Mouse (Mus musculus): Measurements from ENCODE around the gene Manf. TPM values are rescaled to one million over a fixed set of nuclear protein-coding genes. Genes with fewer than 3 reads are reported as not detected.

Manf gene
- polyA plus RNA-seq, 1 experiment = 62.1 TPM

- peak; percentile 100 for DNase-seq (ENCODE audit: low read depth)
- peak; percentile 33; the same call in 1 of the 2 replicates for TF ChIP-seq POLR2A (IDR thresholded peaks at IDR 0.05; ENCODE audit: borderline replicate concordance, extremely low read depth, insufficient read depth, insufficient read length, poor library complexity, severe bottlenecking)
- TF ChIP-seq CTCF (IDR thresholded peaks at IDR 0.05; ENCODE audit: borderline replicate concordance, extremely low read depth, insufficient read depth, insufficient read length) = no peak
Measured at GRCm38 (mm10) chr9:106821618-106822380, 70.0 kb downstream of the Manf start, which contains the start of gene Dcaf1. Gene Dcaf1 (plus strand): TSS chr9:106821874.

GRCm38 (mm10) chr9:106821050-106821617 is 70.6 kb downstream of the Manf start:
- TF ChIP-seq CTCF (IDR thresholded peaks at IDR 0.05; ENCODE audit: borderline replicate concordance, extremely low read depth, insufficient read depth, insufficient read length) (no peak), POLR2A (IDR thresholded peaks at IDR 0.05; ENCODE audit: borderline replicate concordance, extremely low read depth, insufficient read depth, insufficient read length, poor library complexity, severe bottlenecking) (no peak)
- no peak for DNase-seq (ENCODE audit: low read depth)

GRCm38 (mm10) chr9:106819201-106819600 is 72.6 kb downstream of the Manf start:
- TF ChIP-seq POLR2A (IDR thresholded peaks at IDR 0.05; ENCODE audit: borderline replicate concordance, extremely low read depth, insufficient read depth, insufficient read length, poor library complexity, severe bottlenecking) (no peak), CTCF (IDR thresholded peaks at IDR 0.05; ENCODE audit: borderline replicate concordance, extremely low read depth, insufficient read depth, insufficient read length) (peak; percentile 39; the same call in 1 of the 2 replicates)
- peak; percentile 41 for DNase-seq (ENCODE audit: low read depth)

- TF ChIP-seq CTCF (IDR thresholded peaks at IDR 0.05; ENCODE audit: borderline replicate concordance, extremely low read depth, insufficient read depth, insufficient read length) = no peak
- no peak for TF ChIP-seq POLR2A (IDR thresholded peaks at IDR 0.05; ENCODE audit: borderline replicate concordance, extremely low read depth, insufficient read depth, insufficient read length, poor library complexity, severe bottlenecking)
- no peak for DNase-seq (ENCODE audit: low read depth)
Measured at GRCm38 (mm10) chr9:106818191-106818590, 73.6 kb downstream of the Manf start.

- TF ChIP-seq CTCF (IDR thresholded peaks at IDR 0.05; ENCODE audit: borderline replicate concordance, extremely low read depth, insufficient read depth, insufficient read length) = no peak
- TF ChIP-seq POLR2A (IDR thresholded peaks at IDR 0.05; ENCODE audit: borderline replicate concordance, extremely low read depth, insufficient read depth, insufficient read length, poor library complexity, severe bottlenecking) = no peak
- DNase-seq (ENCODE audit: low read depth) = no peak
Measured at GRCm38 (mm10) chr9:106806503-106806902, 85.3 kb downstream of the Manf start.

GRCm38 (mm10) chr9:106790831-106791230 is 100.9 kb downstream of the Manf start:
- TF ChIP-seq POLR2A (IDR thresholded peaks at IDR 0.05; ENCODE audit: borderline replicate concordance, extremely low read depth, insufficient read depth, insufficient read length, poor library complexity, severe bottlenecking) = no peak
- no peak for TF ChIP-seq CTCF (IDR thresholded peaks at IDR 0.05; ENCODE audit: borderline replicate concordance, extremely low read depth, insufficient read depth, insufficient read length)

GRCm38 (mm10) chr9:106789363-106789762 is 102.4 kb downstream of the Manf start:
- DNase-seq (ENCODE audit: low read depth) = no peak
- TF ChIP-seq CTCF (IDR thresholded peaks at IDR 0.05; ENCODE audit: borderline replicate concordance, extremely low read depth, insufficient read depth, insufficient read length) = no peak
- TF ChIP-seq POLR2A (IDR thresholded peaks at IDR 0.05; ENCODE audit: borderline replicate concordance, extremely low read depth, insufficient read depth, insufficient read length, poor library complexity, severe bottlenecking) = no peak

More at GRCm38 (mm10) chr9:106790831-106791230, 100.9 kb downstream of the Manf start:
- DNase-seq (ENCODE audit: low read depth) = no peak

GRCm38 (mm10) chr9:106788812-106789321 is 102.9 kb downstream of the Manf start, which contains the start of gene Rad54l2:
Gene Rad54l2 (minus strand): TSS chr9:106789194.
- TF ChIP-seq POLR2A (IDR thresholded peaks at IDR 0.05; ENCODE audit: borderline replicate concordance, extremely low read depth, insufficient read depth, insufficient read length, poor library complexity, severe bottlenecking) (peak; percentile 97), CTCF (IDR thresholded peaks at IDR 0.05; ENCODE audit: borderline replicate concordance, extremely low read depth, insufficient read depth, insufficient read length) (no peak)
- DNase-seq (ENCODE audit: low read depth) = peak; percentile 94

Other genes starting within 250 kb of the Manf start
- 11.8 and 13.3 TPM in 2 replicates for gene Grm2, start 235.9 kb downstream of the Manf start, polyA plus RNA-seq (2012; rRNA removed)
- 50.2 and 53.1 TPM in 2 replicates for gene Tex264, start 206.1 kb downstream of the Manf start, polyA plus RNA-seq (2012; rRNA removed)
- 14.5 and 18.3 TPM in 2 replicates for gene Rad54l2, start 102.8 kb downstream of the Manf start, polyA plus RNA-seq (2012; rRNA removed)
- 31.1 and 31.8 TPM in 2 replicates for gene Dcaf1, start 70.1 kb downstream of the Manf start, polyA plus RNA-seq (2012; rRNA removed)
- gene Rbm15b, start 4.6 kb downstream of the Manf start, polyA plus RNA-seq (2012; rRNA removed) = 33.9 and 47.5 TPM in 2 replicates